13 mouse cellular contexts compared by ENCODE assay signal in genomic region chr15:98629464-98629863, GRCm38 (mm10). TPM values are rescaled to one million over a fixed set of nuclear protein-coding genes. Genes with fewer than 3 reads are reported as not detected.
DNase-seq lines count a peak whose midpoint lies in the region; ATAC-seq and TF ChIP-seq lines count a peak whose summit lies in the region.
"Had no signal": no experiment of that assay in that cellular context is flagged by ENCODE, and none has a peak within 500 bp of the region (broad histone marks: within the 10 kb centered on the region; RNA-seq: fewer than 3 reads in every experiment).

No protein-coding gene starts in this region.

- H3K9me3 ChIP-seq in forebrain, embryonic 10.5 days, result no peaks in the 10 kb centered on the region
- no peaks in the 10 kb centered on the region; the same call in 1 of the 2 replicates for H3K9me3 ChIP-seq in forebrain, embryonic 16.5 days (ENCODE audit: control insufficient read depth, low read length)
- H3K9me3 ChIP-seq in heart, postnatal 0 days (replicated peaks; ENCODE audit: control insufficient read depth, low read length), result no peaks in the 10 kb centered on the region
- H3K9me3 ChIP-seq in megakaryocyte, embryonic 14.5 days, result peaks cover 16% of the 10 kb centered on the region
- H3K9me3 ChIP-seq in midbrain, embryonic 15.5 days, result no peaks in the 10 kb centered on the region
- H3K9me3 ChIP-seq: embryonic facial prominence, embryonic 15.5 days had no signal

- no peak overlapping the region for H3K4me2 ChIP-seq in forebrain, embryonic 16.5 days (ENCODE audit: low read length)
- H3K4me2 ChIP-seq in heart, postnatal 0 days (ENCODE audit: low read depth, low read length), result 0 out of 2 replicates have a peak overlapping the region, but pooled peaks have one; percentile 30
- H3K4me2 ChIP-seq in midbrain, embryonic 15.5 days, result no peak overlapping the region

- DNase-seq in forebrain, embryonic 10.5 days (ENCODE audit: extremely low spot score, low spot score), result no peak
- no peak for DNase-seq in heart, postnatal 0 days (ENCODE audit: low spot score)
- DNase-seq in heart, postnatal 36 days, result no peak
- DNase-seq: adrenal gland, adult 8-10 months had no signal

- no peak for TF ChIP-seq CTCF in heart, postnatal 0 days (IDR thresholded peaks at IDR 0.05; ENCODE audit: low read depth)

- intact Hi-C loops in heart, postnatal 36 days (cut with DNase I), result no loop called here

- peaks cover 73% of the 10 kb centered on the region for H3K4me1 ChIP-seq in forebrain, embryonic 10.5 days
- peaks cover 32% of the 10 kb centered on the region for H3K4me1 ChIP-seq in forebrain, embryonic 16.5 days (replicated peaks; ENCODE audit: control insufficient read depth, insufficient read depth, low read length)
- peaks cover 19% of the 10 kb centered on the region for H3K4me1 ChIP-seq in heart, postnatal 0 days (ENCODE audit: control insufficient read depth, insufficient read depth)
- H3K4me1 ChIP-seq in megakaryocyte, embryonic 14.5 days, result peaks cover 63% of the 10 kb centered on the region
- H3K4me1 ChIP-seq in midbrain, embryonic 15.5 days, result peaks cover 45% of the 10 kb centered on the region

- H3K27ac ChIP-seq in forebrain, embryonic 10.5 days, result peak overlapping the region; percentile 74; the same call in 1 of the 2 replicates
- H3K27ac ChIP-seq in forebrain, embryonic 16.5 days (ENCODE audit: low read length), result no peak overlapping the region
- peak overlapping the region; percentile 18; the same call in 1 of the 2 replicates for H3K27ac ChIP-seq in heart, postnatal 0 days (ENCODE audit: low read depth)
- H3K27ac ChIP-seq in midbrain, embryonic 15.5 days, result peak overlapping the region; percentile 62; the same call in 1 of the 2 replicates
- H3K27ac ChIP-seq: embryonic facial prominence, embryonic 15.5 days had no signal

- peaks cover 87% of the 10 kb centered on the region for H3K27me3 ChIP-seq in forebrain, embryonic 10.5 days (ENCODE audit: poor library complexity, severe bottlenecking)
- H3K27me3 ChIP-seq in forebrain, embryonic 16.5 days (replicated peaks; ENCODE audit: control insufficient read depth, insufficient read depth, low read length), result peaks cover 5% of the 10 kb centered on the region; the same call in 1 of the 2 replicates
- peaks cover 46% of the 10 kb centered on the region for H3K27me3 ChIP-seq in heart, postnatal 0 days (ENCODE audit: control insufficient read depth, insufficient read depth, low read length)
- peaks cover 91% of the 10 kb centered on the region for H3K27me3 ChIP-seq in megakaryocyte, embryonic 14.5 days (replicated peaks)
- 0 out of 2 replicates have a peak, but pooled peaks cover 3% of the 10 kb centered on the region for H3K27me3 ChIP-seq in midbrain, embryonic 15.5 days (replicated peaks)

- H3K4me3 ChIP-seq in forebrain, embryonic 10.5 days, result peak overlapping the region; percentile 33; the same call in 1 of the 2 replicates
- no peak overlapping the region for H3K4me3 ChIP-seq in forebrain, embryonic 16.5 days (replicated peaks; ENCODE audit: low read length)
- no peak overlapping the region for H3K4me3 ChIP-seq in heart, postnatal 0 days (ENCODE audit: low read depth, low read length)
- H3K4me3 ChIP-seq in megakaryocyte, embryonic 14.5 days (replicated peaks), result peak overlapping the region; percentile 79
- no peak overlapping the region for H3K4me3 ChIP-seq in midbrain, embryonic 15.5 days

- no peak overlapping the region for H3K9ac ChIP-seq in forebrain, embryonic 16.5 days (replicated peaks; ENCODE audit: low read depth, low read length)
- H3K9ac ChIP-seq in heart, postnatal 0 days (replicated peaks; ENCODE audit: low read depth, low read length), result no peak overlapping the region; the same call in 1 of the 2 replicates
- no peak overlapping the region for H3K9ac ChIP-seq in midbrain, embryonic 15.5 days
- H3K9ac ChIP-seq: embryonic facial prominence, embryonic 15.5 days had no signal

- no peak for ATAC-seq in forebrain, embryonic 16.5 days
- ATAC-seq in heart, postnatal 0 days (ENCODE audit: insufficient read depth, low read depth), result no peak
- ATAC-seq in megakaryocyte, adult 5-6 weeks (ENCODE audit: poor library complexity, severe bottlenecking), result no peak
- no peak for ATAC-seq in midbrain, embryonic 15.5 days (replicated peaks)
- no peak for ATAC-seq in frontal cortex, adult (ENCODE audit: low TSS enrichment)

- WGBS in forebrain, embryonic 10.5 days, result 61% methylated on average over 6 of the region's 6 CpGs
- WGBS in forebrain, embryonic 16.5 days, result 57% methylated on average over 6 of the region's 6 CpGs
- 26% methylated on average over 6 of the region's 6 CpGs for WGBS in heart, postnatal 0 days
- 60% methylated on average over 6 of the region's 6 CpGs for WGBS in midbrain, embryonic 15.5 days

- H3K36me3 ChIP-seq in forebrain, embryonic 10.5 days (replicated peaks), result no peaks in the 10 kb centered on the region
- no peaks in the 10 kb centered on the region for H3K36me3 ChIP-seq in forebrain, embryonic 16.5 days (ENCODE audit: control insufficient read depth, insufficient read depth)
- no peaks in the 10 kb centered on the region for H3K36me3 ChIP-seq in heart, postnatal 0 days (replicated peaks; ENCODE audit: control insufficient read depth, insufficient read depth, low read length)
- H3K36me3 ChIP-seq in megakaryocyte, embryonic 14.5 days (replicated peaks; ENCODE audit: low read length), result no peaks in the 10 kb centered on the region
- no peaks in the 10 kb centered on the region for H3K36me3 ChIP-seq in midbrain, embryonic 15.5 days (replicated peaks)
- H3K36me3 ChIP-seq: embryonic facial prominence, embryonic 15.5 days had no signal

- no peak for TF ChIP-seq EP300 in heart, postnatal 0 days (IDR thresholded peaks at IDR 0.05; ENCODE audit: low read depth)

RNA-seq across cellular contexts. Expression of gene Cacnb3, which starts 1.2 kb away (rescaled TPM):
- polyA plus RNA-seq in forebrain, embryonic 10.5 days (2016; fragmentation: Nextera tagmentation; extraction: Ambion mirVana), result 19.9 and 21.7 TPM in 2 replicates
- 138 and 168 TPM in 2 replicates for polyA plus RNA-seq in forebrain, embryonic 16.5 days (2015; fragmentation: Nextera tagmentation; extraction: Ambion mirVana)
- 15.6 and 19.4 TPM in 2 replicates for total RNA-seq in heart, postnatal 0 days (2014; rRNA removed; ENCODE audit: low replicate concordance)
- 5.7 and 6.1 TPM in 2 replicates for polyA plus RNA-seq in heart, postnatal 0 days (2015; fragmentation: Nextera tagmentation; extraction: Ambion mirVana)
- total RNA-seq in heart, postnatal 36 days (2021), result 1 to 10 TPM; 3.3 to 4.0 TPM
- 0.46 TPM in 1 of 2 replicates, not detected in the other for polyA plus RNA-seq in megakaryocyte, embryonic 14.5 days (2012; ENCODE audit: insufficient read depth, low replicate concordance)
- total RNA-seq in megakaryocyte, adult 5-6 weeks (2015), result 0.04 TPM in 1 of 2 replicates, not detected in the other
- 0.11 TPM in 1 of 2 replicates, not detected in the other for total RNA-seq in megakaryocyte, adult 5-6 weeks (2017)
- polyA plus RNA-seq in midbrain, embryonic 15.5 days (2015; fragmentation: Nextera tagmentation; extraction: Ambion mirVana), result 199 and 201 TPM in 2 replicates

RNA-seq across cellular contexts. Expression of gene Adcy6, which starts 19.6 kb away (rescaled TPM):
- polyA plus RNA-seq in forebrain, embryonic 10.5 days (2016; fragmentation: Nextera tagmentation; extraction: Ambion mirVana), result 9.4 and 11.9 TPM in 2 replicates
- 11.2 and 16.1 TPM in 2 replicates for polyA plus RNA-seq in forebrain, embryonic 16.5 days (2015; fragmentation: Nextera tagmentation; extraction: Ambion mirVana)
- 200 and 216 TPM in 2 replicates for total RNA-seq in heart, postnatal 0 days (2014; rRNA removed; ENCODE audit: low replicate concordance)
- 29.2 and 33.5 TPM in 2 replicates for polyA plus RNA-seq in heart, postnatal 0 days (2015; fragmentation: Nextera tagmentation; extraction: Ambion mirVana)
- total RNA-seq in heart, postnatal 36 days (2021), result 100 to 1,000 TPM; 207 TPM
- 2.1 and 9.3 TPM in 2 replicates for polyA plus RNA-seq in megakaryocyte, embryonic 14.5 days (2012; ENCODE audit: insufficient read depth, low replicate concordance)
- 0.31 and 0.71 TPM in 2 replicates for total RNA-seq in megakaryocyte, adult 5-6 weeks (2015)
- total RNA-seq in megakaryocyte, adult 5-6 weeks (2017), result 0.99 and 1.1 TPM in 2 replicates
- polyA plus RNA-seq in midbrain, embryonic 15.5 days (2015; fragmentation: Nextera tagmentation; extraction: Ambion mirVana), result 14.0 and 15.2 TPM in 2 replicates

RNA-seq across cellular contexts. Expression of gene Ddx23, which starts 33.2 kb away (rescaled TPM):
- polyA plus RNA-seq in forebrain, embryonic 10.5 days (2016; fragmentation: Nextera tagmentation; extraction: Ambion mirVana), result 27.3 and 28.5 TPM in 2 replicates
- 17.6 and 25.5 TPM in 2 replicates for polyA plus RNA-seq in forebrain, embryonic 16.5 days (2015; fragmentation: Nextera tagmentation; extraction: Ambion mirVana)
- 25.1 and 32.7 TPM in 2 replicates for total RNA-seq in heart, postnatal 0 days (2014; rRNA removed; ENCODE audit: low replicate concordance)
- polyA plus RNA-seq in heart, postnatal 0 days (2015; fragmentation: Nextera tagmentation; extraction: Ambion mirVana), result 11.8 and 12.9 TPM in 2 replicates
- total RNA-seq in heart, postnatal 36 days (2021), result 10 to 100 TPM; 51.5 to 65.1 TPM
- 49.7 and 71.3 TPM in 2 replicates for polyA plus RNA-seq in megakaryocyte, embryonic 14.5 days (2012; ENCODE audit: insufficient read depth, low replicate concordance)
- 20.2 and 23.4 TPM in 2 replicates for total RNA-seq in megakaryocyte, adult 5-6 weeks (2015)
- total RNA-seq in megakaryocyte, adult 5-6 weeks (2017), result 84.3 and 106 TPM in 2 replicates
- polyA plus RNA-seq in midbrain, embryonic 15.5 days (2015; fragmentation: Nextera tagmentation; extraction: Ambion mirVana), result 22.0 and 26.4 TPM in 2 replicates

RNA-seq across cellular contexts. Expression of gene Rnd1, which starts 47.8 kb away (rescaled TPM):
- polyA plus RNA-seq in forebrain, embryonic 10.5 days (2016; fragmentation: Nextera tagmentation; extraction: Ambion mirVana), result 1.8 and 2.2 TPM in 2 replicates
- polyA plus RNA-seq in forebrain, embryonic 16.5 days (2015; fragmentation: Nextera tagmentation; extraction: Ambion mirVana), result 15.5 and 16.4 TPM in 2 replicates
- 7.1 and 13.0 TPM in 2 replicates for total RNA-seq in heart, postnatal 0 days (2014; rRNA removed; ENCODE audit: low replicate concordance)
- polyA plus RNA-seq in heart, postnatal 0 days (2015; fragmentation: Nextera tagmentation; extraction: Ambion mirVana), result 1.0 and 1.1 TPM in 2 replicates
- total RNA-seq in heart, postnatal 36 days (2021), result 1 to 10 TPM; 1.1 to 1.4 TPM
- polyA plus RNA-seq in megakaryocyte, embryonic 14.5 days (2012; ENCODE audit: insufficient read depth, low replicate concordance), result 1.2 TPM in 1 of 2 replicates, not detected in the other
- 0.73 and 1.6 TPM in 2 replicates for total RNA-seq in megakaryocyte, adult 5-6 weeks (2015)
- total RNA-seq in megakaryocyte, adult 5-6 weeks (2017), result 2.9 and 4.3 TPM in 2 replicates
- 13.2 and 13.9 TPM in 2 replicates for polyA plus RNA-seq in midbrain, embryonic 15.5 days (2015; fragmentation: Nextera tagmentation; extraction: Ambion mirVana)

RNA-seq across cellular contexts. Expression of gene 4930415O20Rik, which starts 58.7 kb away (rescaled TPM):
- polyA plus RNA-seq in forebrain, embryonic 10.5 days (2016; fragmentation: Nextera tagmentation; extraction: Ambion mirVana), result 0.29 TPM in 1 of 2 replicates, not detected in the other
- polyA plus RNA-seq in forebrain, embryonic 16.5 days (2015; fragmentation: Nextera tagmentation; extraction: Ambion mirVana), result 0.56 TPM in 1 of 2 replicates, not detected in the other
- not detected in 2 replicates for total RNA-seq in heart, postnatal 0 days (2014; rRNA removed; ENCODE audit: low replicate concordance)
- polyA plus RNA-seq in heart, postnatal 0 days (2015; fragmentation: Nextera tagmentation; extraction: Ambion mirVana), result 0.30 TPM in 1 of 2 replicates, not detected in the other
- total RNA-seq in heart, postnatal 36 days (2021), result 1 to 10 TPM; 1.6 TPM
- not detected in 2 replicates for polyA plus RNA-seq in megakaryocyte, embryonic 14.5 days (2012; ENCODE audit: insufficient read depth, low replicate concordance)
- 0.46 TPM in 1 of 2 replicates, not detected in the other for total RNA-seq in megakaryocyte, adult 5-6 weeks (2015)
- not detected in 2 replicates for total RNA-seq in megakaryocyte, adult 5-6 weeks (2017)
- 0.44 and 0.46 TPM in 2 replicates for polyA plus RNA-seq in midbrain, embryonic 15.5 days (2015; fragmentation: Nextera tagmentation; extraction: Ambion mirVana)
- total RNA-seq: adrenal gland, adult 8-10 months; layer of hippocampus, postnatal 10 days; left cerebral cortex, postnatal 36 days had no signal
- polyA plus RNA-seq: liver, embryonic 16.5 days had no signal

Comparison
In these comparisons a context has a peak if more than half of its experiments do, and no peak if none do; other contexts are left out.
1. H3K4me3 ChIP-seq: peak in forebrain, embryonic 10.5 days (single experiment) and megakaryocyte, embryonic 14.5 days (single experiment); none in forebrain, embryonic 16.5 days (single experiment), heart, postnatal 0 days (single experiment) and midbrain, embryonic 15.5 days (single experiment).